Mouse (Mus musculus) adrenal gland, postnatal 4 days (tissue): ENCODE results near the gene Lzic. TPM values are rescaled to one million over a fixed set of nuclear protein-coding genes. Genes with fewer than 3 reads are reported as not detected.
"Not testable (repeated sequence)": the region's sequence is repeated elsewhere in the genome, so short reads cannot be mapped to it uniquely, and the experiment has no call there.

Source experiments
- DNase-seq, 2 experiments: peaks; one replicate each; pipeline ENCODE4 v3.0.0; 2021 to 2022; ENCODE audit warnings: low spot score in 2 of 2, mixed read lengths in 2 of 2
- long read RNA-seq, 2 experiments: library from polyadenylated mRNA; stranded (forward); transcript quantifications; one replicate each; pipeline ENCODE4 v2.0.0; 2021
- total RNA-seq, 2 experiments: library from RNA; stranded (reverse); gene quantifications; 2 replicates each; pipeline ENCODE4 v1.2.3; 2021

The Lzic gene
- total RNA-seq: 10 to 100 TPM; 35.3 to 37.4 TPM
- long read RNA-seq, experiment 1, transcript Lzic-201 (7 exons, 1,817 nt): major isoform, 13 of 22 reads
- long read RNA-seq, experiment 1, partial matches to known transcripts: 3 of 22 reads
- long read RNA-seq, experiment 1, other reads (novel, unspliced or antisense): 6 of 22 reads
- long read RNA-seq, experiment 2, transcript Lzic-201 (7 exons, 1,817 nt): major isoform, 13 of 31 reads
- long read RNA-seq, experiment 2, partial matches to known transcripts: 0 of 31 reads
- long read RNA-seq, experiment 2, other reads (novel, unspliced or antisense): 18 of 31 reads

GRCm38 (mm10) chr4:149485053-149485824 lies at the start of gene Lzic, which contains the start of gene Nmnat1:
Gene Lzic, plus strand, starts transcription at chr4:149485229.
Gene Nmnat1, minus strand, starts transcription at chr4:149485202.
- peak; percentile 86 to 95 for DNase-seq

- no peak for DNase-seq
Observed at GRCm38 (mm10) chr4:149440576-149440975, 44.5 kb upstream of the Lzic start.

- DNase-seq: no peak
Observed at GRCm38 (mm10) chr4:149442436-149442835, 42.6 kb upstream of the Lzic start.

GRCm38 (mm10) chr4:149444465-149444864 lies 40.6 kb upstream of the Lzic start:
- DNase-seq: no peak

- peak; percentile 62 to 79 for DNase-seq
Observed at GRCm38 (mm10) chr4:149444964-149445701, 39.9 kb upstream of the Lzic start.

- DNase-seq: no peak
Observed at GRCm38 (mm10) chr4:149445868-149446267, 39.2 kb upstream of the Lzic start.

- no peak for DNase-seq
Observed at GRCm38 (mm10) chr4:149446309-149446708, 38.7 kb upstream of the Lzic start.

GRCm38 (mm10) chr4:149450636-149451035 lies 34.4 kb upstream of the Lzic start:
- DNase-seq: no peak

GRCm38 (mm10) chr4:149453656-149454055 lies 31.4 kb upstream of the Lzic start:
- peak in 1 of 2 experiments; percentile 12 for DNase-seq

GRCm38 (mm10) chr4:149454263-149454662 lies 30.8 kb upstream of the Lzic start:
- DNase-seq: no peak

GRCm38 (mm10) chr4:149454879-149455278 lies 30.1 kb upstream of the Lzic start, which contains the start of gene Rbp7:
Gene Rbp7, minus strand, starts transcription at chr4:149454978.
- no peak for DNase-seq

- not testable (repeated sequence) for DNase-seq
Observed at GRCm38 (mm10) chr4:149457163-149457562, 27.9 kb upstream of the Lzic start.

GRCm38 (mm10) chr4:149457831-149458430 lies 27.1 kb upstream of the Lzic start:
- DNase-seq: no peak

- DNase-seq: no peak
Observed at GRCm38 (mm10) chr4:149458526-149458925, 26.5 kb upstream of the Lzic start.

GRCm38 (mm10) chr4:149459425-149459824 lies 25.6 kb upstream of the Lzic start:
- DNase-seq: no peak

GRCm38 (mm10) chr4:149460475-149460874 lies 24.6 kb upstream of the Lzic start:
- DNase-seq: not testable (repeated sequence)

GRCm38 (mm10) chr4:149461579-149462304 lies 23.3 kb upstream of the Lzic start:
- DNase-seq: no peak

- no peak for DNase-seq
Observed at GRCm38 (mm10) chr4:149462305-149462971, 22.6 kb upstream of the Lzic start.

GRCm38 (mm10) chr4:149463435-149463950 lies 21.5 kb upstream of the Lzic start:
- no peak for DNase-seq

GRCm38 (mm10) chr4:149469557-149469956 lies 15.5 kb upstream of the Lzic start:
- no peak for DNase-seq
